Comparison of ENCODE assay signal across 19 mouse cellular contexts in genomic region chr12:34156301-34156700, GRCm38 (mm10).
"Had no signal": no experiment of that assay in that cellular context is flagged by ENCODE, and none has a peak within 500 bp of the region (broad histone marks: within the 10 kb centered on the region; RNA-seq: fewer than 3 reads in every experiment).

No protein-coding gene starts in this region.

- H3K9ac ChIP-seq: heart, embryonic 12.5 days; hindbrain, embryonic 12.5 days; hindbrain, embryonic 14.5 days; intestine, embryonic 15.5 days; limb, embryonic 13.5 days had no signal

- H3K4me1 ChIP-seq: hindbrain, embryonic 12.5 days had no signal

- H3K4me2 ChIP-seq: heart, embryonic 12.5 days; hindbrain, embryonic 12.5 days; hindbrain, embryonic 14.5 days; intestine, embryonic 15.5 days had no signal

- H3K4me3 ChIP-seq: gastrocnemius, adult 2 months; heart, adult 2 months; heart, embryonic 12.5 days; hindbrain, embryonic 10.5 days; hindbrain, embryonic 12.5 days; intestine, embryonic 15.5 days; layer of hippocampus, adult 2 months; left cerebral cortex, adult 2 months; limb, embryonic 13.5 days had no signal

- H3K27ac ChIP-seq: gastrocnemius, adult 2 months; heart, adult 2 months; hindbrain, embryonic 10.5 days; hindbrain, embryonic 12.5 days; hindbrain, embryonic 14.5 days; intestine, embryonic 15.5 days; layer of hippocampus, adult 2 months; left cerebral cortex, adult 2 months had no signal

- ATAC-seq: hindbrain, embryonic 16.5 days; inflammation-experienced regulatory T-cells, adult 6 months; intestine, embryonic 15.5 days; intestine, postnatal 0 days had no signal

- H3K36me3 ChIP-seq: heart, embryonic 12.5 days; hindbrain, embryonic 10.5 days; hindbrain, embryonic 12.5 days; intestine, embryonic 15.5 days; limb, embryonic 13.5 days had no signal

- H3K9me3 ChIP-seq: heart, embryonic 12.5 days; hindbrain, embryonic 10.5 days; hindbrain, embryonic 12.5 days; intestine, embryonic 15.5 days; limb, embryonic 13.5 days had no signal

- H3K27me3 ChIP-seq: heart, embryonic 12.5 days; hindbrain, embryonic 12.5 days; intestine, embryonic 15.5 days; limb, embryonic 13.5 days had no signal

- DNase-seq: gastrocnemius, adult 2 months; gastrocnemius, postnatal 10 days; gastrocnemius, postnatal 25 days; heart, adult 2 months; kidney, adult 18-20 months; kidney, adult 8-10 months; kidney, postnatal 25 days; liver had no signal
